Mouse (Mus musculus): ENCODE data around the gene E2f2. TPM values are rescaled to one million over a fixed set of nuclear protein-coding genes. Genes with fewer than 3 reads are reported as not detected.

E2f2 gene
- polyA plus RNA-seq, 1 experiment: 0.67 TPM

- Histone ChIP-seq H3K4me3 (ENCODE audit: insufficient read depth, low read length) (peak overlapping the region; percentile 50; the same call in 1 of the 2 replicates), H3K4me1 (ENCODE audit: control insufficient read depth, insufficient read depth, low read length) (no peaks in the 10 kb centered on the region), H3K27ac (ENCODE audit: insufficient read depth, low read length) (no peak overlapping the region)
- TF ChIP-seq CTCF (IDR thresholded peaks at IDR 0.05; ENCODE audit: extremely low read depth, insufficient read depth, low read length): no peak
- TF ChIP-seq POLR2A (IDR thresholded peaks at IDR 0.05; ENCODE audit: extremely low read depth, insufficient read depth, low read length): no peak
Observed at GRCm38 (mm10) chr4:136171455-136171854, 739 bp upstream of the E2f2 start.

- no peak overlapping the region for H3K27ac ChIP-seq (ENCODE audit: insufficient read depth, low read length)
- peak overlapping the region; percentile 50 for H3K4me3 ChIP-seq (ENCODE audit: insufficient read depth, low read length)
- no peaks in the 10 kb centered on the region for H3K4me1 ChIP-seq (ENCODE audit: control insufficient read depth, insufficient read depth, low read length)
- no peak for TF ChIP-seq CTCF (IDR thresholded peaks at IDR 0.05; ENCODE audit: extremely low read depth, insufficient read depth, low read length)
- no peak for TF ChIP-seq POLR2A (IDR thresholded peaks at IDR 0.05; ENCODE audit: extremely low read depth, insufficient read depth, low read length)
Observed at GRCm38 (mm10) chr4:136172542-136173209, 482 bp downstream of the E2f2 start.

- no peak overlapping the region for H3K27ac ChIP-seq (ENCODE audit: insufficient read depth, low read length)
- H3K4me1 ChIP-seq (ENCODE audit: control insufficient read depth, insufficient read depth, low read length): no peaks in the 10 kb centered on the region
- H3K4me3 ChIP-seq (ENCODE audit: insufficient read depth, low read length): peak overlapping the region; percentile 50; the same call in 1 of the 2 replicates
- TF ChIP-seq CTCF (IDR thresholded peaks at IDR 0.05; ENCODE audit: extremely low read depth, insufficient read depth, low read length) (no peak), POLR2A (IDR thresholded peaks at IDR 0.05; ENCODE audit: extremely low read depth, insufficient read depth, low read length) (no peak)
Observed at GRCm38 (mm10) chr4:136173210-136173715, 1.1 kb downstream of the E2f2 start.

GRCm38 (mm10) chr4:136174216-136175193 is 2.3 kb downstream of the E2f2 start:
- no peak overlapping the region for H3K4me3 ChIP-seq (ENCODE audit: insufficient read depth, low read length)
- no peaks in the 10 kb centered on the region for H3K4me1 ChIP-seq (ENCODE audit: control insufficient read depth, insufficient read depth, low read length)
- TF ChIP-seq CTCF (IDR thresholded peaks at IDR 0.05; ENCODE audit: extremely low read depth, insufficient read depth, low read length) (no peak), POLR2A (IDR thresholded peaks at IDR 0.05; ENCODE audit: extremely low read depth, insufficient read depth, low read length) (no peak)
- no peak overlapping the region for H3K27ac ChIP-seq (ENCODE audit: insufficient read depth, low read length)

GRCm38 (mm10) chr4:136176022-136176552 is 3.9 kb downstream of the E2f2 start:
- H3K4me1 ChIP-seq (ENCODE audit: control insufficient read depth, insufficient read depth, low read length): no peaks in the 10 kb centered on the region
- H3K27ac ChIP-seq (ENCODE audit: insufficient read depth, low read length): no peak overlapping the region
- no peak overlapping the region for H3K4me3 ChIP-seq (ENCODE audit: insufficient read depth, low read length)
- no peak for TF ChIP-seq CTCF (IDR thresholded peaks at IDR 0.05; ENCODE audit: extremely low read depth, insufficient read depth, low read length)
- no peak for TF ChIP-seq POLR2A (IDR thresholded peaks at IDR 0.05; ENCODE audit: extremely low read depth, insufficient read depth, low read length)

GRCm38 (mm10) chr4:136177244-136177611 is 5.0 kb downstream of the E2f2 start:
- Histone ChIP-seq H3K4me1 (ENCODE audit: control insufficient read depth, insufficient read depth, low read length) (no peaks in the 10 kb centered on the region), H3K4me3 (ENCODE audit: insufficient read depth, low read length) (no peak overlapping the region), H3K27ac (ENCODE audit: insufficient read depth, low read length) (no peak overlapping the region)
- TF ChIP-seq POLR2A (IDR thresholded peaks at IDR 0.05; ENCODE audit: extremely low read depth, insufficient read depth, low read length): no peak
- TF ChIP-seq CTCF (IDR thresholded peaks at IDR 0.05; ENCODE audit: extremely low read depth, insufficient read depth, low read length): no peak

GRCm38 (mm10) chr4:136177612-136178474 is 5.6 kb downstream of the E2f2 start:
- H3K27ac ChIP-seq (ENCODE audit: insufficient read depth, low read length): no peak overlapping the region

GRCm38 (mm10) chr4:136178475-136178921 is 6.3 kb downstream of the E2f2 start:
- TF ChIP-seq CTCF (IDR thresholded peaks at IDR 0.05; ENCODE audit: extremely low read depth, insufficient read depth, low read length) (no peak), POLR2A (IDR thresholded peaks at IDR 0.05; ENCODE audit: extremely low read depth, insufficient read depth, low read length) (no peak)
- H3K27ac ChIP-seq (ENCODE audit: insufficient read depth, low read length): no peak overlapping the region
- H3K4me1 ChIP-seq (ENCODE audit: control insufficient read depth, insufficient read depth, low read length): no peaks in the 10 kb centered on the region
- H3K4me3 ChIP-seq (ENCODE audit: insufficient read depth, low read length): no peak overlapping the region

More at GRCm38 (mm10) chr4:136177612-136178474, 5.6 kb downstream of the E2f2 start:
- TF ChIP-seq POLR2A (IDR thresholded peaks at IDR 0.05; ENCODE audit: extremely low read depth, insufficient read depth, low read length) (no peak), CTCF (IDR thresholded peaks at IDR 0.05; ENCODE audit: extremely low read depth, insufficient read depth, low read length) (no peak)
- H3K4me3 ChIP-seq (ENCODE audit: insufficient read depth, low read length): no peak overlapping the region
- H3K4me1 ChIP-seq (ENCODE audit: control insufficient read depth, insufficient read depth, low read length): no peaks in the 10 kb centered on the region
